Mouse (Mus musculus): ENCODE measurements around the gene Gm3376. TPM values are rescaled to one million over a fixed set of nuclear protein-coding genes. Genes with fewer than 3 reads are reported as not detected.
"Not testable (repeated sequence)": the region's sequence is repeated elsewhere in the genome, so short reads cannot be mapped to it uniquely, and the experiment has no call there.

The Gm3376 gene
- not detected for total RNA-seq (2021)

GRCm38 (mm10) chrY:3771373-3771772, at the start of gene Gm3376:
Gene Gm3376 (plus strand): TSS chrY:3771673.
- DNase-seq = not testable (repeated sequence)

All from layer of hippocampus, postnatal 36 days (tissue).